Mouse (Mus musculus): ENCODE data around the gene Wdpcp. TPM values are rescaled to one million over a fixed set of nuclear protein-coding genes. Genes with fewer than 3 reads are reported as not detected.
A peak's percentile ranks its signal among the peaks of the same experiment; 100 is the strongest.

The Wdpcp gene
- total RNA-seq, 2 experiments from 2014 or later, result 13.9 TPM

- intact Hi-C loops (cut with DNase I), result no loop called here
- no peak for DNase-seq (ENCODE audit: low spot score in 2 of 2)
Observed at GRCm38 (mm10) chr11:21566934-21567333, 5.1 kb upstream of the Wdpcp start.

GRCm38 (mm10) chr11:21567733-21568132 lies 4.3 kb upstream of the Wdpcp start:
- intact Hi-C loops (cut with DNase I), result no loop called here
- DNase-seq (ENCODE audit: low spot score in 2 of 2), result no peak

- intact Hi-C loops (cut with DNase I), result no loop called here
- DNase-seq (ENCODE audit: low spot score in 2 of 2), result no peak
Observed at GRCm38 (mm10) chr11:21569002-21569401, 3.0 kb upstream of the Wdpcp start.

- intact Hi-C loops (cut with DNase I), result no loop called here
- peak; percentile 54 to 70 for DNase-seq (ENCODE audit: low spot score in 2 of 2)
Observed at GRCm38 (mm10) chr11:21569456-21570108, 2.5 kb upstream of the Wdpcp start.

- DNase-seq (ENCODE audit: low spot score in 2 of 2), result no peak
- intact Hi-C loops (cut with DNase I), result no loop called here
Observed at GRCm38 (mm10) chr11:21570109-21570474, 1.9 kb upstream of the Wdpcp start.

- intact Hi-C loops (cut with DNase I), result no loop called here
- DNase-seq (ENCODE audit: low spot score in 2 of 2), result peak; percentile 65 to 76
Observed at GRCm38 (mm10) chr11:21570973-21571372, 1.1 kb upstream of the Wdpcp start.

GRCm38 (mm10) chr11:21581472-21581871 lies 9.4 kb downstream of the Wdpcp start:
- intact Hi-C loops (cut with DNase I), result no loop called here

GRCm38 (mm10) chr11:21583286-21583685 lies 11.3 kb downstream of the Wdpcp start:
- no peak for DNase-seq (ENCODE audit: low spot score in 2 of 2)

More at GRCm38 (mm10) chr11:21581472-21581871, 9.4 kb downstream of the Wdpcp start:
- no peak for DNase-seq (ENCODE audit: low spot score in 2 of 2)

GRCm38 (mm10) chr11:21602497-21602896 lies 30.5 kb downstream of the Wdpcp start:
- DNase-seq (ENCODE audit: low spot score in 2 of 2), result no peak
- intact Hi-C loops (cut with DNase I), result no loop called here

More at GRCm38 (mm10) chr11:21583286-21583685, 11.3 kb downstream of the Wdpcp start:
- intact Hi-C loops (cut with DNase I), result no loop called here

- DNase-seq (ENCODE audit: low spot score in 2 of 2), result no peak
- intact Hi-C loops (cut with DNase I), result no loop called here
Observed at GRCm38 (mm10) chr11:21615915-21616314, 43.9 kb downstream of the Wdpcp start.

- DNase-seq (ENCODE audit: low spot score in 2 of 2), result no peak
- intact Hi-C loops (cut with DNase I), result no loop called here
Observed at GRCm38 (mm10) chr11:21634171-21634907, 62.3 kb downstream of the Wdpcp start.

GRCm38 (mm10) chr11:21638341-21638740 lies 66.3 kb downstream of the Wdpcp start:
- intact Hi-C loops (cut with DNase I), result no loop called here
- DNase-seq (ENCODE audit: low spot score in 2 of 2), result no peak

GRCm38 (mm10) chr11:21639534-21639933 lies 67.5 kb downstream of the Wdpcp start:
- intact Hi-C loops (cut with DNase I), result no loop called here

GRCm38 (mm10) chr11:21644231-21644630 lies 72.2 kb downstream of the Wdpcp start:
- intact Hi-C loops (cut with DNase I), result no loop called here
- DNase-seq (ENCODE audit: low spot score in 2 of 2), result no peak

More at GRCm38 (mm10) chr11:21639534-21639933, 67.5 kb downstream of the Wdpcp start:
- DNase-seq (ENCODE audit: low spot score in 2 of 2), result no peak

GRCm38 (mm10) chr11:21646136-21646535 lies 74.1 kb downstream of the Wdpcp start:
- no peak for DNase-seq (ENCODE audit: low spot score in 2 of 2)
- intact Hi-C loops (cut with DNase I), result no loop called here

GRCm38 (mm10) chr11:21658985-21659384 lies 87.0 kb downstream of the Wdpcp start:
- DNase-seq (ENCODE audit: low spot score in 2 of 2), result peak; percentile 52 to 61
- intact Hi-C loops (cut with DNase I), result no loop called here

- intact Hi-C loops (cut with DNase I), result no loop called here
- no peak for DNase-seq (ENCODE audit: low spot score in 2 of 2)
Observed at GRCm38 (mm10) chr11:21677034-21677433, 105.0 kb downstream of the Wdpcp start.

GRCm38 (mm10) chr11:21688441-21688840 lies 116.4 kb downstream of the Wdpcp start:
- intact Hi-C loops (cut with DNase I), result no loop called here
- DNase-seq (ENCODE audit: low spot score in 2 of 2), result peak; percentile 39 to 65

GRCm38 (mm10) chr11:21690730-21691129 lies 118.7 kb downstream of the Wdpcp start:
- DNase-seq (ENCODE audit: low spot score in 2 of 2), result no peak
- intact Hi-C loops (cut with DNase I), result no loop called here

- intact Hi-C loops (cut with DNase I), result no loop called here
- no peak for DNase-seq (ENCODE audit: low spot score in 2 of 2)
Observed at GRCm38 (mm10) chr11:21694087-21694486, 122.1 kb downstream of the Wdpcp start.

- intact Hi-C loops (cut with DNase I), result no loop called here
- no peak for DNase-seq (ENCODE audit: low spot score in 2 of 2)
Observed at GRCm38 (mm10) chr11:21697642-21698041, 125.6 kb downstream of the Wdpcp start.

All from left cerebral cortex, postnatal 14 days (tissue).